Mouse (Mus musculus) olfactory bulb, adult 2 months (tissue): Measurements from ENCODE around the gene Mosmo. TPM values are rescaled to one million over a fixed set of nuclear protein-coding genes. Genes with fewer than 3 reads are reported as not detected.
"Not testable (repeated sequence)": the region's sequence is repeated elsewhere in the genome, so short reads cannot be mapped to it uniquely, and the experiment has no call there.

Experiments
- H3K27ac ChIP-seq: fragments of 200-500 bp; 2 replicates; pipeline ENCODE4 v1.5.1; 2012; ENCODE audit warnings: low read depth, low read length; ENCODE audit not compliant: insufficient read depth
- H3K4me1 ChIP-seq: fragments of 200-500 bp; 2 replicates; pipeline ENCODE4 v1.6.1; 2012; ENCODE audit warnings: low read length; ENCODE audit not compliant: control insufficient read depth, insufficient read depth
- H3K4me3 ChIP-seq: fragments of 200-500 bp; 2 replicates; pipeline ENCODE4 v1.5.1; 2012; ENCODE audit warnings: mild to moderate bottlenecking, low read depth, low read length, moderate library complexity; ENCODE audit not compliant: insufficient read depth
- CTCF ChIP-seq: fragments of 200-500 bp; IDR thresholded peaks from 2 replicates; pipeline ENCODE4 v1.5.1; 2012; ENCODE audit warnings: low read depth, mild to moderate bottlenecking, low read length, moderate library complexity; ENCODE audit not compliant: insufficient read depth
- POLR2A ChIP-seq: fragments of 200-500 bp; IDR thresholded peaks from 2 replicates; pipeline ENCODE4 v1.6.1; 2012; ENCODE audit warnings: mild to moderate bottlenecking, low read depth, low read length, moderate library complexity; ENCODE audit not compliant: insufficient read depth
- WGBS: fragments of 180-500 bp; shearing (Covaris S2); methylation state at CpG from one replicate; pipeline ENCODE4 v1.1.7; 2018; 5-methylcytosine and 5-hydroxymethylcytosine counted together
- polyA plus RNA-seq: library from polyadenylated mRNA; stranded (reverse); fragments of >200 nt; gene quantifications from 2 replicates; pipeline ENCODE4 v1.2.4, GENCODE M21; 2012; ENCODE audit warnings: low replicate concordance; ENCODE audit not compliant: missing spikeins, insufficient read depth, insufficient read length

Gene Mosmo
- polyA plus RNA-seq, 1 experiment = not detected

GRCm38 (mm10) chr7:120695196-120695595 lies 17.8 kb downstream of the Mosmo start:
- WGBS = 28% methylated on average over 6 of the region's 6 CpGs
- Histone ChIP-seq H3K4me3 (no peak overlapping the region), H3K4me1 (0 out of 2 replicates have a peak, but pooled peaks cover 2% of the 10 kb centered on the region), H3K27ac (no peak overlapping the region)
- TF ChIP-seq CTCF (no peak), POLR2A (no peak)

GRCm38 (mm10) chr7:120695641-120696040 lies 18.2 kb downstream of the Mosmo start:
- 85% methylated on average over 1 of the region's 1 CpGs for WGBS
- Histone ChIP-seq H3K27ac (no peak overlapping the region), H3K4me1 (0 out of 2 replicates have a peak, but pooled peaks cover 2% of the 10 kb centered on the region), H3K4me3 (no peak overlapping the region)
- TF ChIP-seq POLR2A = no peak
- no peak for TF ChIP-seq CTCF

GRCm38 (mm10) chr7:120696331-120696730 lies 18.9 kb downstream of the Mosmo start:
- Histone ChIP-seq H3K27ac (no peak overlapping the region), H3K4me1 (0 out of 2 replicates have a peak, but pooled peaks cover 2% of the 10 kb centered on the region), H3K4me3 (no peak overlapping the region)
- TF ChIP-seq POLR2A (no peak), CTCF (no peak)
- WGBS = 100% methylated on average over 2 of the region's 2 CpGs

- TF ChIP-seq POLR2A (no peak), CTCF (no peak)
- no peak overlapping the region for H3K4me3 ChIP-seq
- H3K27ac ChIP-seq = no peak overlapping the region
- 85% methylated on average over 6 of the region's 6 CpGs for WGBS
- 0 out of 2 replicates have a peak, but pooled peaks cover 4% of the 10 kb centered on the region for H3K4me1 ChIP-seq
These were observed 22.2 kb downstream of the Mosmo start for GRCm38 (mm10) chr7:120699586-120699985.

GRCm38 (mm10) chr7:120703888-120704287 lies 26.5 kb downstream of the Mosmo start:
- WGBS = 62% methylated on average over 3 of the region's 3 CpGs
- H3K4me1 ChIP-seq = 0 out of 2 replicates have a peak, but pooled peaks cover 2% of the 10 kb centered on the region
- no peak for TF ChIP-seq CTCF
- TF ChIP-seq POLR2A = no peak

GRCm38 (mm10) chr7:120712071-120712470 lies 34.7 kb downstream of the Mosmo start:
- no peak overlapping the region for H3K4me3 ChIP-seq
- no peak overlapping the region for H3K27ac ChIP-seq
- TF ChIP-seq POLR2A = no peak
- no peak for TF ChIP-seq CTCF
- 79% methylated on average over 2 of the region's 2 CpGs for WGBS
- H3K4me1 ChIP-seq = no peaks in the 10 kb centered on the region

More at GRCm38 (mm10) chr7:120703888-120704287, 26.5 kb downstream of the Mosmo start:
- Histone ChIP-seq H3K4me3 (no peak overlapping the region), H3K27ac (no peak overlapping the region)

GRCm38 (mm10) chr7:120713225-120713624 lies 35.8 kb downstream of the Mosmo start:
- Histone ChIP-seq H3K4me1 (no peaks in the 10 kb centered on the region), H3K27ac (no peak overlapping the region), H3K4me3 (no peak overlapping the region)
- 98% methylated on average over 2 of the region's 2 CpGs for WGBS
- TF ChIP-seq POLR2A (no peak), CTCF (no peak)

GRCm38 (mm10) chr7:120713951-120714350 lies 36.5 kb downstream of the Mosmo start:
- H3K4me3 ChIP-seq, H3K4me1 ChIP-seq, H3K27ac ChIP-seq: not testable (repeated sequence)
- WGBS = 81% methylated on average over 11 of the region's 11 CpGs

- Histone ChIP-seq H3K4me1 (peaks cover 5% of the 10 kb centered on the region), H3K27ac (no peak overlapping the region), H3K4me3 (no peak overlapping the region)
- 23% methylated on average over 2 of the region's 2 CpGs for WGBS
- no peak for TF ChIP-seq POLR2A
- no peak for TF ChIP-seq CTCF
These were observed 39.8 kb downstream of the Mosmo start for GRCm38 (mm10) chr7:120717261-120717660.

GRCm38 (mm10) chr7:120721051-120721450 lies 43.6 kb downstream of the Mosmo start:
- no peak for TF ChIP-seq CTCF
- TF ChIP-seq POLR2A = no peak
- H3K4me3 ChIP-seq = no peak overlapping the region
- H3K4me1 ChIP-seq = peaks cover 12% of the 10 kb centered on the region
- no peak overlapping the region for H3K27ac ChIP-seq
- WGBS = 90% methylated on average over 5 of the region's 5 CpGs

GRCm38 (mm10) chr7:120721456-120721855 lies 44.0 kb downstream of the Mosmo start:
- Histone ChIP-seq H3K27ac (no peak overlapping the region), H3K4me3 (no peak overlapping the region), H3K4me1 (peaks cover 12% of the 10 kb centered on the region)
- TF ChIP-seq POLR2A (no peak), CTCF (no peak)
- WGBS = 84% methylated on average over 8 of the region's 8 CpGs
